In the genomic region with DNA sequence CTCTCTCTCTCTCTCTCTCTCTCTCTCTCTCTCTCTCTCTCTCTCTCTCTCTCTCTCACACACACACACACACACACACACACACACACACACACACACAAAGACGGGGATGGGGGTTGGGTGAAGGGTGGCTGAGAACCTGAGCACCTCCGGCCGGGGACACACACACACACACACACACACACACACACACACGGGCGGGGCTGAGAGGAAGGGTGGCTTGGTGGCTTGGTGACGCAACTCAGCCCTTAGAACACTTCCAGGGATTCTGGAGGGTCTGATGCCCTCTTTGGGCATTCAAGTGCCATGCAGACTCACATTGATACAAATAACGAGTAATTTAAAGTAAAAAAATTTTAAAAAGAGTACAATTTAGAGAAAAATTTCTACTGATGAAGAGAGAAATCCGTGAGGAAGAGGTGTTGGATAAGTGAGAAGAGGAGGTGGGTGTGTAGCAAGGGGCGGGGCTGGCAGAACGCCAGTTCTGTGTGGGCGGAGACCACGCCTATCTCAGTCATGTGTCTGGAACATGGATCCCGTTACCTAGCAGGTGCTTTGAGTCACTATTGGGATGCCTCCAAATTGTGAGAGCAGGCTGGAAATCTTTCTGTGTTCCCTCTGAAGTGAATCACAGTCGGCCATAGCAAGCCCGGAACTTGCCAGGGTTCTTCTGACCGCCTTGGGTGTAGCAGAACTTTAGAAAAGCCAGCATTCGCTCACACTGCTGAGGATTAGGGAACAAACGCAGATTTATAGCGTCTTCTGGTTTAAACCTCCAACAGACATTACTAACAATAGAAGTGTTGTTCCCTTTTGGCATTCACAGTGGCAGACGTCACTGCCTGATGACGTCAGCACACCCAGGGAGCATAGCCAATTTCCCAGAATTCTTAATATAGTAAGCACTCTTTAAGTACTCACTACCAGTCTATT, we compare ENCODE assay signal across 8 mouse cellular contexts. TPM values are rescaled to one million over a fixed set of nuclear protein-coding genes. Genes with fewer than 3 reads are reported as not detected.
DNase-seq lines count a peak whose midpoint lies in the region; ATAC-seq and TF ChIP-seq lines count a peak whose summit lies in the region.

No protein-coding gene starts in this region.

- H3K9ac ChIP-seq in ES-E14 (ENCODE audit: insufficient read depth, low read depth, low read length, poor library complexity, severe bottlenecking), result peak overlapping the region; percentile 27; the same call in 1 of the 2 replicates
- H3K9ac ChIP-seq in forebrain, embryonic 16.5 days (replicated peaks; ENCODE audit: low read depth, low read length), result no peak overlapping the region
- no peak overlapping the region for H3K9ac ChIP-seq in liver, postnatal 0 days (replicated peaks)
- H3K9ac ChIP-seq in neural tube, embryonic 15.5 days (replicated peaks), result 0 out of 2 replicates have a peak overlapping the region, but pooled peaks have one; percentile 30

- peak; percentile 77 for ATAC-seq in forebrain, embryonic 16.5 days
- ATAC-seq in liver, postnatal 0 days, result peak; percentile 88
- ATAC-seq in neural tube, embryonic 15.5 days (ENCODE audit: low FRiP score), result peak; percentile 83

- 21% methylated on average over 20 of the region's 21 CpGs for WGBS in forebrain, embryonic 16.5 days
- WGBS in liver, postnatal 0 days (ENCODE audit: insufficient replicate concordance), result 7% methylated on average over 21 of the region's 21 CpGs
- 26% methylated on average over 20 of the region's 21 CpGs for WGBS in neural tube, embryonic 15.5 days

- peak; percentile 51; the same call in 1 of the 2 replicates for TF ChIP-seq EP300 in liver, postnatal 0 days (IDR thresholded peaks at IDR 0.05; ENCODE audit: low read depth)

- H3K4me2 ChIP-seq in forebrain, embryonic 16.5 days (ENCODE audit: low read length), result peak overlapping the region; percentile 40
- H3K4me2 ChIP-seq in liver, postnatal 0 days (ENCODE audit: low read depth, low read length), result peak overlapping the region; percentile 52
- H3K4me2 ChIP-seq in neural tube, embryonic 15.5 days, result peak overlapping the region; percentile 59

- no peak for DNase-seq in ES-E14 (ENCODE audit: low read depth, low spot score)
- DNase-seq in heart, postnatal 25 days (ENCODE audit: low spot score), result peak; percentile 72
- peak; percentile 86 for DNase-seq in layer of hippocampus, adult 11-12 months (ENCODE audit: low spot score)
- peak; percentile 83 for DNase-seq in liver, postnatal 0 days
- DNase-seq in thymus, postnatal 36 days, result peak; percentile 79 to 87

- no peaks in the 10 kb centered on the region for H3K36me3 ChIP-seq in ES-E14 (ENCODE audit: control insufficient read depth, insufficient read depth, low read length, poor library complexity, severe bottlenecking)
- H3K36me3 ChIP-seq in forebrain, embryonic 16.5 days (ENCODE audit: control insufficient read depth, insufficient read depth), result no peaks in the 10 kb centered on the region
- H3K36me3 ChIP-seq in liver, postnatal 0 days (replicated peaks; ENCODE audit: insufficient read depth, low read length), result no peaks in the 10 kb centered on the region
- H3K36me3 ChIP-seq in neural tube, embryonic 15.5 days, result no peaks in the 10 kb centered on the region

- intact Hi-C loops in heart, postnatal 25 days (cut with DNase I), result no loop called here

- no peaks in the 10 kb centered on the region for H3K27me3 ChIP-seq in forebrain, embryonic 16.5 days (replicated peaks; ENCODE audit: control insufficient read depth, insufficient read depth, low read length)
- no peaks in the 10 kb centered on the region for H3K27me3 ChIP-seq in liver, postnatal 0 days (ENCODE audit: insufficient read depth, low read length)
- H3K27me3 ChIP-seq in neural tube, embryonic 15.5 days (replicated peaks), result no peaks in the 10 kb centered on the region

- H3K9me3 ChIP-seq in ES-E14 (ENCODE audit: control insufficient read depth, insufficient read depth, low read depth, low read length), result no peaks in the 10 kb centered on the region
- no peaks in the 10 kb centered on the region for H3K9me3 ChIP-seq in forebrain, embryonic 16.5 days (ENCODE audit: control insufficient read depth, low read length)
- H3K9me3 ChIP-seq in liver, postnatal 0 days (ENCODE audit: low read length), result no peaks in the 10 kb centered on the region
- H3K9me3 ChIP-seq in neural tube, embryonic 15.5 days (replicated peaks), result no peaks in the 10 kb centered on the region

- peaks cover 13 to 43% of the 10 kb centered on the region in 2 experiments for H3K4me1 ChIP-seq in ES-E14 (ENCODE audit: control insufficient read depth in 2 of 2, insufficient read depth in 2 of 2, low read length in 2 of 2, poor library complexity in 1 of 2)
- H3K4me1 ChIP-seq in brown adipose tissue, adult 24 weeks (ENCODE audit: control insufficient read depth, insufficient read depth, insufficient read length, low read length), result peaks cover 4% of the 10 kb centered on the region
- H3K4me1 ChIP-seq in forebrain, embryonic 16.5 days (replicated peaks; ENCODE audit: control insufficient read depth, insufficient read depth, low read length), result peaks cover 8% of the 10 kb centered on the region; the same call in 1 of the 2 replicates
- H3K4me1 ChIP-seq in liver, postnatal 0 days (ENCODE audit: insufficient read depth), result peaks cover 14% of the 10 kb centered on the region
- H3K4me1 ChIP-seq in neural tube, embryonic 15.5 days, result peaks cover 11% of the 10 kb centered on the region

- no peak for TF ChIP-seq CTCF in liver, postnatal 0 days (IDR thresholded peaks at IDR 0.05; ENCODE audit: low read depth)

- peak overlapping the region in 1 of 2 experiments; percentile 58; a peak in 2 of 4 replicates for H3K4me3 ChIP-seq in ES-E14 (ENCODE audit: insufficient read depth in 1 of 2, low read depth in 1 of 2, low read length in 2 of 2, poor library complexity in 1 of 2, severe bottlenecking in 1 of 2)
- peak overlapping the region; percentile 33; the same call in 1 of the 2 replicates for H3K4me3 ChIP-seq in brown adipose tissue, adult 24 weeks (ENCODE audit: insufficient read depth, low read depth, low read length)
- H3K4me3 ChIP-seq in forebrain, embryonic 16.5 days (replicated peaks; ENCODE audit: low read length), result peak overlapping the region; percentile 36
- no peak overlapping the region for H3K4me3 ChIP-seq in liver, postnatal 0 days (ENCODE audit: low read depth, low read length)
- H3K4me3 ChIP-seq in neural tube, embryonic 15.5 days (replicated peaks), result peak overlapping the region; percentile 33

- in situ Hi-C loops in ES-E14 (cut with MboI; ENCODE audit: low sequenced_read_pairs in 2 of 2, unreplicated experiment in 2 of 2), result no loop called here

- H3K27ac ChIP-seq in ES-E14 (ENCODE audit: insufficient read depth, low read depth, low read length, poor library complexity, severe bottlenecking), result peak overlapping the region; percentile 48; the same call in 1 of the 2 replicates
- H3K27ac ChIP-seq in brown adipose tissue, adult 24 weeks (replicated peaks; ENCODE audit: low read depth, low read length), result peak overlapping the region; percentile 52
- H3K27ac ChIP-seq in forebrain, embryonic 16.5 days (ENCODE audit: low read length), result peak overlapping the region; percentile 52
- peak overlapping the region; percentile 75 for H3K27ac ChIP-seq in liver, postnatal 0 days (ENCODE audit: low read depth)
- peak overlapping the region; percentile 64 for H3K27ac ChIP-seq in neural tube, embryonic 15.5 days (replicated peaks)

TF ChIP-seq in ES-E14, 5 proteins besides CTCF, POLR2A, EP300 and RAD21 (continues in another document):
- no peak for TF ChIP-seq HCFC1 (IDR thresholded peaks at IDR 0.05; ENCODE audit: borderline replicate concordance, insufficient read depth, low read length)
- no peak for TF ChIP-seq MAFK (IDR thresholded peaks at IDR 0.05; ENCODE audit: insufficient read depth, low read depth, low read length)

RNA-seq across cellular contexts. Expression of gene Pvr, which starts 12.2 kb away (rescaled TPM):
- total RNA-seq in ES-E14 (2012; rRNA removed), result 38.6 and 49.9 TPM in 2 replicates
- 7.3 and 9.2 TPM in 2 replicates for polyA plus RNA-seq in brown adipose tissue, adult 24 weeks (2012; ENCODE audit: insufficient read depth, insufficient read length, missing spikeins)
- polyA plus RNA-seq in forebrain, embryonic 16.5 days (2015; fragmentation: Nextera tagmentation; extraction: Ambion mirVana), result 7.6 and 10.3 TPM in 2 replicates
- total RNA-seq in heart, postnatal 25 days (2021), result 10 to 100 TPM; 19.3 to 20.1 TPM
- polyA plus RNA-seq in liver, postnatal 0 days (2015; fragmentation: Nextera tagmentation; extraction: Ambion mirVana), result 2.2 and 3.0 TPM in 2 replicates
- 12.0 and 12.5 TPM in 2 replicates for polyA plus RNA-seq in neural tube, embryonic 15.5 days (2015; fragmentation: Nextera tagmentation; extraction: Ambion mirVana)

RNA-seq across cellular contexts. Expression of gene Igsf23, which starts 17.4 kb away (rescaled TPM):
- total RNA-seq in ES-E14 (2012; rRNA removed), result 4.6 and 6.6 TPM in 2 replicates
- not detected in 2 replicates for polyA plus RNA-seq in brown adipose tissue, adult 24 weeks (2012; ENCODE audit: insufficient read depth, insufficient read length, missing spikeins)
- polyA plus RNA-seq in forebrain, embryonic 16.5 days (2015; fragmentation: Nextera tagmentation; extraction: Ambion mirVana), result not detected in 2 replicates
- 1 to 10 TPM; 1.8 to 2.8 TPM for total RNA-seq in heart, postnatal 25 days (2021)
- polyA plus RNA-seq in liver, postnatal 0 days (2015; fragmentation: Nextera tagmentation; extraction: Ambion mirVana), result 0.69 and 0.89 TPM in 2 replicates
- polyA plus RNA-seq in neural tube, embryonic 15.5 days (2015; fragmentation: Nextera tagmentation; extraction: Ambion mirVana), result 0.12 and 0.43 TPM in 2 replicates

RNA-seq across cellular contexts. Expression of gene Ceacam20, which starts 32.1 kb away (rescaled TPM):
- total RNA-seq in ES-E14 (2012; rRNA removed), result 3.7 and 4.9 TPM in 2 replicates
- polyA plus RNA-seq in brown adipose tissue, adult 24 weeks (2012; ENCODE audit: insufficient read depth, insufficient read length, missing spikeins), result not detected in 2 replicates
- polyA plus RNA-seq in forebrain, embryonic 16.5 days (2015; fragmentation: Nextera tagmentation; extraction: Ambion mirVana), result not detected in 2 replicates
- total RNA-seq in heart, postnatal 25 days (2021), result not detected
- polyA plus RNA-seq in liver, postnatal 0 days (2015; fragmentation: Nextera tagmentation; extraction: Ambion mirVana), result not detected in 2 replicates
- not detected in 2 replicates for polyA plus RNA-seq in neural tube, embryonic 15.5 days (2015; fragmentation: Nextera tagmentation; extraction: Ambion mirVana)

RNA-seq across cellular contexts. Expression of gene Ceacam19, which starts 45.4 kb away (rescaled TPM):
- total RNA-seq in ES-E14 (2012; rRNA removed), result 0.85 and 0.94 TPM in 2 replicates
- polyA plus RNA-seq in brown adipose tissue, adult 24 weeks (2012; ENCODE audit: insufficient read depth, insufficient read length, missing spikeins), result not detected in 2 replicates
- polyA plus RNA-seq in forebrain, embryonic 16.5 days (2015; fragmentation: Nextera tagmentation; extraction: Ambion mirVana), result not detected in 2 replicates
- not detected for total RNA-seq in heart, postnatal 25 days (2021)
- polyA plus RNA-seq in liver, postnatal 0 days (2015; fragmentation: Nextera tagmentation; extraction: Ambion mirVana), result not detected in 2 replicates
- polyA plus RNA-seq in neural tube, embryonic 15.5 days (2015; fragmentation: Nextera tagmentation; extraction: Ambion mirVana), result not detected in 2 replicates

RNA-seq across cellular contexts. Expression of gene Nlrp9b, which starts 58.1 kb away (rescaled TPM):
- 5.1 and 7.1 TPM in 2 replicates for total RNA-seq in ES-E14 (2012; rRNA removed)
- polyA plus RNA-seq in brown adipose tissue, adult 24 weeks (2012; ENCODE audit: insufficient read depth, insufficient read length, missing spikeins), result not detected in 2 replicates
- not detected in 2 replicates for polyA plus RNA-seq in forebrain, embryonic 16.5 days (2015; fragmentation: Nextera tagmentation; extraction: Ambion mirVana)
- not detected for total RNA-seq in heart, postnatal 25 days (2021)
- not detected in 2 replicates for polyA plus RNA-seq in liver, postnatal 0 days (2015; fragmentation: Nextera tagmentation; extraction: Ambion mirVana)
- polyA plus RNA-seq in neural tube, embryonic 15.5 days (2015; fragmentation: Nextera tagmentation; extraction: Ambion mirVana), result not detected in 2 replicates

Comparison
In these comparisons a context has a peak if more than half of its experiments do, and no peak if none do; other contexts are left out.
1. H3K9ac ChIP-seq: peak in ES-E14 (single experiment) and neural tube, embryonic 15.5 days (single experiment); none in forebrain, embryonic 16.5 days (single experiment) and liver, postnatal 0 days (single experiment).
2. Peak in every context shown above with its lines, with median percentiles within 50 percentile points of each other: H3K27ac ChIP-seq, ATAC-seq and H3K4me2 ChIP-seq.